Mouse (Mus musculus) myocyte (in vitro differentiated cells): ENCODE data around the gene Snx29.

Experiments
- CEBPB ChIP-seq: IDR thresholded peaks from 2 replicates; pipeline ENCODE4 v1.6.1; 2011; ENCODE audit warnings: mild to moderate bottlenecking, moderate library complexity; ENCODE audit not compliant: poor library complexity, insufficient read depth, severe bottlenecking
- E2F4 ChIP-seq: IDR thresholded peaks from one replicate; pipeline ENCODE4 v1.6.1; 2011; ENCODE audit warnings: mild to moderate bottlenecking, control low read depth, moderate library complexity; ENCODE audit not compliant: insufficient read depth
- MAX ChIP-seq: IDR thresholded peaks from one replicate; pipeline ENCODE4 v1.6.1; 2011; ENCODE audit warnings: low read depth, mild to moderate bottlenecking, control low read depth
- MYOG ChIP-seq, 3 experiments: IDR thresholded peaks; one replicate each; pipeline ENCODE4 v1.6.1; 2011; ENCODE audit warnings: control low read depth in 2 of 3, low read depth in 2 of 3, mild to moderate bottlenecking in 2 of 3; ENCODE audit not compliant: insufficient read length in 2 of 3, control insufficient read depth in 1 of 3, insufficient read depth in 1 of 3
- POLR2A ChIP-seq: IDR thresholded peaks from one replicate; pipeline ENCODE4 v1.6.1; 2011; ENCODE audit warnings: low read depth, mild to moderate bottlenecking, control low read depth, moderate library complexity; ENCODE audit not compliant: insufficient read length
- POLR2AphosphoS2 ChIP-seq: IDR thresholded peaks from one replicate; pipeline ENCODE4 v1.6.1; 2011; ENCODE audit warnings: low read depth, control low read depth; ENCODE audit not compliant: insufficient read length
- REST ChIP-seq: IDR thresholded peaks from one replicate; pipeline ENCODE4 v1.6.1; 2011; ENCODE audit warnings: mild to moderate bottlenecking, control low read depth, moderate library complexity; ENCODE audit not compliant: insufficient read depth, insufficient read length
- TCF12 ChIP-seq: IDR thresholded peaks from one replicate; pipeline ENCODE4 v1.6.1; 2011; ENCODE audit warnings: mild to moderate bottlenecking, control low read depth; ENCODE audit not compliant: poor library complexity, insufficient read depth, severe bottlenecking
- USF1 ChIP-seq: IDR thresholded peaks from one replicate; pipeline ENCODE4 v1.6.1; 2011; ENCODE audit warnings: low read depth, mild to moderate bottlenecking, control low read depth, moderate library complexity

GRCm38 (mm10) chr16:11643603-11644002 is 320.9 kb downstream of the Snx29 start:
- no peak for TF ChIP-seq POLR2A
- no peak for TF ChIP-seq TCF12
- TF ChIP-seq POLR2AphosphoS2, result no peak
- TF ChIP-seq E2F4, result no peak
- TF ChIP-seq USF1, result no peak
- no peak for TF ChIP-seq REST
- TF ChIP-seq MYOG (IDR thresholded peaks at IDR 0.05; ENCODE audit: control insufficient read depth in 1 of 3, insufficient read depth in 1 of 3, insufficient read length in 2 of 3, low read depth in 2 of 3), result no peak
- TF ChIP-seq MAX, result no peak
- TF ChIP-seq CEBPB, result no peak
